Mouse (Mus musculus) MEL (cell line): ENCODE data around the gene Prkag3. TPM values are rescaled to one million over a fixed set of nuclear protein-coding genes. Genes with fewer than 3 reads are reported as not detected.

Experiments
- DNase-seq: peaks from one replicate; pipeline ENCODE4 v3.0.0; 2011; ENCODE audit warnings: low read depth, low spot score
- H3K27ac ChIP-seq: 2 replicates; pipeline ENCODE4 v1.5.1; 2012; ENCODE audit warnings: low read depth, mild to moderate bottlenecking, control low read depth, low read length, moderate library complexity; ENCODE audit not compliant: control insufficient read depth
- H3K27me3 ChIP-seq, 2 experiments: fragments of 150-350 bp in 1 of 2; sonication (generic) in 1 of 2; 2 replicates each; pipeline ENCODE4 v1.6.1; 2012; ENCODE audit warnings: low read length in 2 of 2, mild to moderate bottlenecking in 2 of 2, improper control_type of control experiment in 1 of 2, moderate library complexity in 1 of 2; ENCODE audit not compliant: insufficient read depth in 2 of 2, control insufficient read depth in 1 of 2
- H3K36me3 ChIP-seq, 2 experiments: 2 replicates each; pipeline ENCODE4 v1.6.1; 2012 to 2014; ENCODE audit warnings: low read length in 2 of 2, improper control_type of control experiment in 1 of 2, inconsistent platforms in 1 of 2, mild to moderate bottlenecking in 1 of 2; ENCODE audit not compliant: insufficient read depth in 2 of 2, control insufficient read depth in 1 of 2
- H3K4me1 ChIP-seq, 2 experiments: fragments of 150-350 bp in 1 of 2; sonication (generic) in 1 of 2; 2 replicates each; pipeline ENCODE4 v1.6.1; 2012; ENCODE audit warnings: low read length in 2 of 2, improper control_type of control experiment in 1 of 2, mild to moderate bottlenecking in 1 of 2; ENCODE audit not compliant: insufficient read depth in 2 of 2, control insufficient read depth in 1 of 2
- H3K4me3 ChIP-seq, 2 experiments: fragments of 150-350 bp in 1 of 2; sonication (generic) in 1 of 2; 2 replicates each; pipeline ENCODE4 v1.5.1; 2012; ENCODE audit warnings: low read depth in 2 of 2, low read length in 2 of 2, mild to moderate bottlenecking in 2 of 2, moderate library complexity in 2 of 2, control low read depth in 1 of 2, improper control_type of control experiment in 1 of 2; ENCODE audit not compliant: control insufficient read depth in 1 of 2, insufficient read depth in 1 of 2
- H3K79me2 ChIP-seq: 2 replicates; pipeline ENCODE4 v1.6.1; 2012; ENCODE audit warnings: mild to moderate bottlenecking, low read length, moderate library complexity; ENCODE audit not compliant: control insufficient read depth, poor library complexity, insufficient read depth
- H3K9ac ChIP-seq: 2 replicates; pipeline ENCODE4 v1.6.1; 2012; ENCODE audit warnings: low read depth, mild to moderate bottlenecking, control low read depth, low read length, moderate library complexity; ENCODE audit not compliant: control insufficient read depth, poor library complexity, severe bottlenecking
- H3K9me3 ChIP-seq: fragments of 150-350 bp; sonication (generic); replicated peaks from 2 replicates; pipeline ENCODE4 v1.6.1; 2012; ENCODE audit warnings: mild to moderate bottlenecking, low read length, improper control_type of control experiment, moderate library complexity; ENCODE audit not compliant: insufficient read depth
- BHLHE40 ChIP-seq: IDR thresholded peaks from 2 replicates; pipeline ENCODE4 v1.6.1; 2012; ENCODE audit warnings: low read depth, mild to moderate bottlenecking, inconsistent platforms, low read length, improper control_type of control experiment, borderline replicate concordance
- CHD1 ChIP-seq: IDR thresholded peaks from 2 replicates; pipeline ENCODE4 v1.6.1; 2012; ENCODE audit warnings: low read depth, mild to moderate bottlenecking, inconsistent platforms, low read length, improper control_type of control experiment
- CHD2 ChIP-seq: IDR thresholded peaks from 2 replicates; pipeline ENCODE4 v1.6.1; 2011; ENCODE audit warnings: low read length, improper control_type of control experiment
- CTCF ChIP-seq, 3 experiments: IDR thresholded peaks in 2 of 3; conservative IDR thresholded peaks in 1 of 3; 2 replicates each; pipeline ENCODE4 v1.5.1; 2011 to 2012; ENCODE audit warnings: low read length in 3 of 3, low read depth in 2 of 3, mild to moderate bottlenecking in 2 of 3, improper control_type of control experiment in 1 of 3, inconsistent platforms in 1 of 3, mixed read lengths in 1 of 3, moderate library complexity in 1 of 3; ENCODE audit not compliant: control insufficient read depth in 1 of 3, insufficient read depth in 1 of 3, poor library complexity in 1 of 3, severe bottlenecking in 1 of 3
- EP300 ChIP-seq, 2 experiments: IDR thresholded peaks; 2 replicates each; pipeline ENCODE4 v1.6.1; 2011; ENCODE audit warnings: improper control_type of control experiment in 2 of 2, low read length in 2 of 2, low read depth in 1 of 2, mild to moderate bottlenecking in 1 of 2
- GATA1 ChIP-seq: IDR thresholded peaks from 2 replicates; pipeline ENCODE4 v1.6.1; 2011; ENCODE audit warnings: low read depth, low read length, improper control_type of control experiment
- JUND ChIP-seq: IDR thresholded peaks from 2 replicates; pipeline ENCODE4 v1.6.1; 2011; ENCODE audit warnings: low read depth, mild to moderate bottlenecking, improper control_type of control experiment, low read length
- KAT2A ChIP-seq: conservative IDR thresholded peaks from 2 replicates; pipeline ENCODE4 v1.6.1; 2012; ENCODE audit warnings: low read depth, low read length, improper control_type of control experiment, inconsistent platforms
- MAFK ChIP-seq: IDR thresholded peaks from 2 replicates; pipeline ENCODE4 v1.6.1; 2011; ENCODE audit warnings: low read depth, mild to moderate bottlenecking, low read length, improper control_type of control experiment, borderline replicate concordance
- MAZ ChIP-seq: IDR thresholded peaks from 2 replicates; pipeline ENCODE4 v1.6.1; 2012; ENCODE audit warnings: low read depth, mild to moderate bottlenecking, inconsistent platforms, low read length, improper control_type of control experiment
- MEF2A ChIP-seq: IDR thresholded peaks from 2 replicates; pipeline ENCODE4 v1.6.1; 2014; ENCODE audit warnings: low read depth, mild to moderate bottlenecking, inconsistent platforms, low read length, improper control_type of control experiment; ENCODE audit not compliant: poor library complexity, insufficient replicate concordance, severe bottlenecking; ENCODE audit errors: extremely low read depth
- MXI1 ChIP-seq: IDR thresholded peaks from 2 replicates; pipeline ENCODE4 v1.6.1; 2011; ENCODE audit warnings: mild to moderate bottlenecking, low read depth, low read length, improper control_type of control experiment
- MYB ChIP-seq: IDR thresholded peaks from 2 replicates; pipeline ENCODE4 v1.6.1; 2011; ENCODE audit warnings: mild to moderate bottlenecking, low read depth, low read length, improper control_type of control experiment
- MYC ChIP-seq: IDR thresholded peaks from 2 replicates; pipeline ENCODE4 v1.6.1; 2011; ENCODE audit warnings: low read depth, mild to moderate bottlenecking, low read length, improper control_type of control experiment, moderate library complexity
- NELFE ChIP-seq: IDR thresholded peaks from 2 replicates; pipeline ENCODE4 v1.6.1; 2011; ENCODE audit warnings: low read depth, low read length, improper control_type of control experiment
- NRF1 ChIP-seq: IDR thresholded peaks from 2 replicates; pipeline ENCODE4 v1.6.1; 2014; ENCODE audit warnings: low read depth, mild to moderate bottlenecking, inconsistent platforms, low read length, improper control_type of control experiment, moderate library complexity; ENCODE audit not compliant: poor library complexity, insufficient read depth, severe bottlenecking
- POLR2A ChIP-seq, 2 experiments: IDR thresholded peaks; 2 replicates each; pipeline ENCODE4 v1.6.1; 2011 to 2012; ENCODE audit warnings: low read length in 2 of 2, mild to moderate bottlenecking in 2 of 2, control low read depth in 1 of 2, improper control_type of control experiment in 1 of 2, low read depth in 1 of 2, moderate library complexity in 1 of 2; ENCODE audit not compliant: control insufficient read depth in 1 of 2, insufficient read depth in 1 of 2, poor library complexity in 1 of 2
- POLR2AphosphoS2 ChIP-seq: IDR thresholded peaks from 2 replicates; pipeline ENCODE4 v1.6.1; 2011; ENCODE audit warnings: low read length, improper control_type of control experiment
- RCOR1 ChIP-seq: IDR thresholded peaks from 2 replicates; pipeline ENCODE4 v1.6.1; 2012; ENCODE audit warnings: low read depth, mild to moderate bottlenecking, inconsistent platforms, low read length, improper control_type of control experiment
- SIN3A ChIP-seq: IDR thresholded peaks from 2 replicates; pipeline ENCODE4 v1.6.1; 2012; ENCODE audit warnings: low read length, improper control_type of control experiment, inconsistent platforms
- TAL1 ChIP-seq: IDR thresholded peaks from 2 replicates; pipeline ENCODE4 v1.6.1; 2012; ENCODE audit warnings: mild to moderate bottlenecking, inconsistent platforms, low read length, moderate library complexity, mixed read lengths
- TBP ChIP-seq: IDR thresholded peaks from 2 replicates; pipeline ENCODE4 v1.8.0; 2011; ENCODE audit warnings: low read depth, low read length, improper control_type of control experiment
- TCF12 ChIP-seq: IDR thresholded peaks from 2 replicates; pipeline ENCODE4 v1.6.1; 2014; ENCODE audit warnings: low read depth, mild to moderate bottlenecking, inconsistent platforms, low read length, improper control_type of control experiment, moderate library complexity
- USF1 ChIP-seq: IDR thresholded peaks from 2 replicates; pipeline ENCODE4 v1.6.1; 2014; ENCODE audit warnings: low read depth, mild to moderate bottlenecking, inconsistent platforms, low read length, improper control_type of control experiment, moderate library complexity
- ZMIZ1 ChIP-seq: IDR thresholded peaks from 2 replicates; pipeline ENCODE4 v1.6.1; 2012; ENCODE audit warnings: low read depth, mild to moderate bottlenecking, inconsistent platforms, low read length, improper control_type of control experiment, moderate library complexity
- polyA plus RNA-seq, 2 experiments: library from polyadenylated mRNA; stranded (reverse) in 1 of 2; unstranded in 1 of 2; fragments of >175 nt in 1 of 2; fragments of >200 nt in 1 of 2; gene quantifications; 2 replicates each; pipeline versions ENCODE4 v1.2.1 to v1.2.4; 2012; ENCODE audit warnings: low replicate concordance in 2 of 2, low read depth in 1 of 2; ENCODE audit not compliant: insufficient read length in 2 of 2, insufficient read depth in 1 of 2, missing spikeins in 1 of 2
- total RNA-seq: library from RNA; depleted of rRNA; stranded (reverse); fragments of 300-350 nt; gene quantifications from 2 replicates; pipeline ENCODE4 v1.2.3, GENCODE M21; 2012

Prkag3 gene
- total and polyA plus RNA-seq, 3 experiments: 0.03 TPM; not detected in 2

GRCm38 (mm10) chr1:74698791-74699190 is 50.2 kb downstream of the Prkag3 start:
- H3K9ac ChIP-seq: no peak overlapping the region
- no peaks in the 10 kb centered on the region for H3K79me2 ChIP-seq
- no peak overlapping the region for H3K4me3 ChIP-seq
- DNase-seq: no peak
- TF ChIP-seq TAL1: no peak
- TF ChIP-seq NRF1: no peak
- no peak for TF ChIP-seq POLR2AphosphoS2
- no peak for TF ChIP-seq MYC
- no peak for TF ChIP-seq MEF2A
- no peak for TF ChIP-seq GATA1
- TF ChIP-seq JUND: no peak
- no peak for TF ChIP-seq USF1
- no peak for TF ChIP-seq POLR2A (IDR thresholded peaks at IDR 0.05; ENCODE audit: control insufficient read depth in 1 of 2, insufficient read depth in 1 of 2, low read depth in 1 of 2, low read length in 2 of 2, poor library complexity in 1 of 2)
- no peak for TF ChIP-seq CHD1
- no peak for TF ChIP-seq TBP
- TF ChIP-seq BHLHE40: no peak
- TF ChIP-seq RCOR1: no peak
- H3K4me1 ChIP-seq: no peaks in the 10 kb centered on the region
- H3K27ac ChIP-seq: no peak overlapping the region
- no peaks in the 10 kb centered on the region for H3K9me3 ChIP-seq
- H3K27me3 ChIP-seq: no peaks in the 10 kb centered on the region
- H3K36me3 ChIP-seq: peaks cover 0 to 8% of the 10 kb centered on the region in 2 experiments; a peak in 2 of 4 replicates

GRCm38 (mm10) chr1:74698353-74698752 is 50.7 kb downstream of the Prkag3 start:
- H3K9me3 ChIP-seq: no peaks in the 10 kb centered on the region
- H3K4me3 ChIP-seq: no peak overlapping the region
- H3K4me1 ChIP-seq: no peaks in the 10 kb centered on the region
- TF ChIP-seq MAFK: no peak
- TF ChIP-seq RCOR1: no peak
- TF ChIP-seq EP300 (IDR thresholded peaks at IDR 0.05; ENCODE audit: low read depth in 1 of 2, low read length in 2 of 2): no peak
- TF ChIP-seq JUND: no peak
- TF ChIP-seq TBP: no peak
- no peak for TF ChIP-seq CHD1
- TF ChIP-seq MXI1: no peak
- TF ChIP-seq SIN3A: no peak
- no peak for TF ChIP-seq MEF2A
- no peak for TF ChIP-seq CTCF (IDR thresholded peaks at IDR 0.05 in 2 of 3, conservative IDR thresholded peaks at IDR 0.05 in 1 of 3; ENCODE audit: control insufficient read depth in 1 of 3, insufficient read depth in 1 of 3, low read depth in 2 of 3, low read length in 3 of 3, poor library complexity in 1 of 3, severe bottlenecking in 1 of 3)
- TF ChIP-seq MAZ: no peak
- no peak for TF ChIP-seq ZMIZ1
- TF ChIP-seq TCF12: no peak
- TF ChIP-seq GATA1: no peak
- no peak for TF ChIP-seq MYB
- no peak for TF ChIP-seq CHD2
- no peak for TF ChIP-seq KAT2A
- TF ChIP-seq NELFE: no peak
- no peak for TF ChIP-seq POLR2AphosphoS2
- no peak overlapping the region for H3K27ac ChIP-seq
- no peaks in the 10 kb centered on the region for H3K79me2 ChIP-seq
- DNase-seq: no peak
- H3K9ac ChIP-seq: no peak overlapping the region
- peaks cover 0 to 10% of the 10 kb centered on the region in 2 experiments; a peak in 2 of 4 replicates for H3K36me3 ChIP-seq
- no peaks in the 10 kb centered on the region for H3K27me3 ChIP-seq
